Mouse (Mus musculus) ES-E14 (cell line): ENCODE results near the gene Leng9. TPM values are rescaled to one million over a fixed set of nuclear protein-coding genes. Genes with fewer than 3 reads are reported as not detected.

ENCODE experiments used
- DNase-seq: peaks from one replicate; pipeline ENCODE4 v3.0.0-alpha.2; 2013; ENCODE audit warnings: low read depth, low spot score
- H3K27ac ChIP-seq: 2 replicates; pipeline ENCODE4 v1.5.1; 2012; ENCODE audit warnings: low read depth, mild to moderate bottlenecking, low read length, moderate library complexity, mixed read lengths; ENCODE audit not compliant: poor library complexity, insufficient read depth, severe bottlenecking
- H3K36me3 ChIP-seq: 2 replicates; pipeline ENCODE4 v1.6.1; 2012; ENCODE audit warnings: mild to moderate bottlenecking, low read length, moderate library complexity, mixed read lengths; ENCODE audit not compliant: control insufficient read depth, poor library complexity, insufficient read depth, severe bottlenecking
- H3K4me1 ChIP-seq, 2 experiments: fragments of 150-350 bp in 1 of 2; sonication (generic) in 1 of 2; 2 replicates each; pipeline ENCODE4 v1.6.1; 2012; ENCODE audit warnings: low read length in 2 of 2, mild to moderate bottlenecking in 1 of 2, mixed read lengths in 1 of 2; ENCODE audit not compliant: control insufficient read depth in 2 of 2, insufficient read depth in 2 of 2, poor library complexity in 1 of 2
- H3K4me3 ChIP-seq, 2 experiments: fragments of 150-350 bp in 1 of 2; sonication (generic) in 1 of 2; 2 replicates each; pipeline ENCODE4 v1.5.1; 2012; ENCODE audit warnings: low read length in 2 of 2, low read depth in 1 of 2, mild to moderate bottlenecking in 1 of 2, mixed read lengths in 1 of 2; ENCODE audit not compliant: insufficient read depth in 1 of 2, poor library complexity in 1 of 2, severe bottlenecking in 1 of 2
- H3K9ac ChIP-seq: 2 replicates; pipeline ENCODE4 v1.6.1; 2012; ENCODE audit warnings: low read depth, mild to moderate bottlenecking, low read length, mixed read lengths; ENCODE audit not compliant: poor library complexity, insufficient read depth, severe bottlenecking
- H3K9me3 ChIP-seq: fragments of 150-350 bp; sonication (generic); 2 replicates; pipeline ENCODE4 v1.6.1; 2012; ENCODE audit warnings: low read depth, mild to moderate bottlenecking, low read length; ENCODE audit not compliant: control insufficient read depth, insufficient read depth
- CHD2 ChIP-seq: IDR thresholded peaks from 2 replicates; pipeline ENCODE4 v1.6.1; 2014; ENCODE audit warnings: mild to moderate bottlenecking, low read depth, low read length, inconsistent platforms
- HCFC1 ChIP-seq: IDR thresholded peaks from 2 replicates; pipeline ENCODE4 v1.6.1; 2012; ENCODE audit warnings: low read length, inconsistent platforms, borderline replicate concordance; ENCODE audit not compliant: insufficient read depth
- MAFK ChIP-seq: IDR thresholded peaks from 2 replicates; pipeline ENCODE4 v1.6.1; 2014; ENCODE audit warnings: mild to moderate bottlenecking, low read depth, low read length, inconsistent platforms; ENCODE audit not compliant: insufficient read depth
- ZC3H11A ChIP-seq: IDR thresholded peaks from 2 replicates; pipeline ENCODE4 v1.6.1; 2012; ENCODE audit warnings: low read depth, mild to moderate bottlenecking, inconsistent platforms, low read length, borderline replicate concordance
- ZNF384 ChIP-seq: IDR thresholded peaks from 2 replicates; pipeline ENCODE4 v1.6.1; 2012; ENCODE audit warnings: low read depth, low read length, inconsistent platforms
- in situ Hi-C, 2 experiments: fragments of 600-800 bp; cut with MboI; formaldehyde crosslinking; loops; one replicate each; pipeline ENCODE4 v1.15.1; 2025; ENCODE audit warnings: low sequenced_read_pairs in 2 of 2, inconsistent platforms in 1 of 2; ENCODE audit not compliant: unreplicated experiment in 2 of 2
- total RNA-seq: library from RNA; depleted of rRNA; stranded (reverse); fragments of 300-350 nt; gene quantifications from 2 replicates; pipeline ENCODE4 v1.2.3, GENCODE M21; 2012

Gene Leng9
- total RNA-seq, 1 experiment = 1.0 TPM

- in situ Hi-C loops = no loop called here
- no peaks in the 10 kb centered on the region for H3K9me3 ChIP-seq
- no peaks in the 10 kb centered on the region for H3K36me3 ChIP-seq
- no peak overlapping the region for H3K27ac ChIP-seq
- no peak for TF ChIP-seq ZC3H11A
- TF ChIP-seq HCFC1 = no peak
- no peak for TF ChIP-seq MAFK
- no peak for TF ChIP-seq CHD2
- no peak for TF ChIP-seq ZNF384
- DNase-seq = no peak
- H3K4me1 ChIP-seq = peaks cover 9 to 12% of the 10 kb centered on the region in 2 experiments
- H3K4me3 ChIP-seq = no peak overlapping the region
- H3K9ac ChIP-seq = no peak overlapping the region
These were observed 4.2 kb upstream of the Leng9 start for GRCm38 (mm10) chr7:4154356-4154755.

GRCm38 (mm10) chr7:4151241-4151640, 1.1 kb upstream of the Leng9 start:
- Histone ChIP-seq H3K4me3 (peak overlapping the region; percentile 78 to 98; a peak in 3 of 4 replicates), H3K9ac (peak overlapping the region; percentile 33; the same call in 1 of the 2 replicates), H3K4me1 (peaks cover 9 to 24% of the 10 kb centered on the region in 2 experiments), H3K9me3 (no peaks in the 10 kb centered on the region), H3K27ac (no peak overlapping the region), H3K36me3 (peaks cover 15% of the 10 kb centered on the region)
- in situ Hi-C loops = no loop called here
- no peak for DNase-seq
- TF ChIP-seq MAFK (no peak), ZC3H11A (no peak), HCFC1 (no peak), ZNF384 (no peak), CHD2 (no peak)

GRCm38 (mm10) chr7:4150811-4151221, 642 bp upstream of the Leng9 start:
- no peak for TF ChIP-seq CHD2
- TF ChIP-seq MAFK = no peak
- no peak for TF ChIP-seq HCFC1
- no peak for TF ChIP-seq ZC3H11A
- no peak for TF ChIP-seq ZNF384
- Histone ChIP-seq H3K4me3 (peak overlapping the region; percentile 78 to 98), H3K9ac (no peak overlapping the region), H3K36me3 (peaks cover 20% of the 10 kb centered on the region), H3K4me1 (peaks cover 9 to 26% of the 10 kb centered on the region in 2 experiments), H3K27ac (no peak overlapping the region), H3K9me3 (no peaks in the 10 kb centered on the region)
- in situ Hi-C loops = no loop called here
- no peak for DNase-seq

GRCm38 (mm10) chr7:4149209-4150054, 742 bp downstream of the Leng9 start:
- peaks cover 9 to 26% of the 10 kb centered on the region in 2 experiments for H3K4me1 ChIP-seq

More at GRCm38 (mm10) chr7:4149209-4150054, 742 bp downstream of the Leng9 start:
- DNase-seq = no peak
- Histone ChIP-seq H3K9ac (peak overlapping the region; percentile 81), H3K27ac (peak overlapping the region; percentile 91), H3K9me3 (no peaks in the 10 kb centered on the region), H3K4me3 (peak overlapping the region; percentile 78 to 98), H3K36me3 (peaks cover 31% of the 10 kb centered on the region)
- in situ Hi-C loops = loop anchor here in 1 of 2 experiments (25.0 kb wide), 1 partner anchor 288 kb away; the partner anchor contains the start of gene Rdh13
- 0 out of 2 replicates have a peak, but pooled peaks have one; percentile 8 for TF ChIP-seq HCFC1
- TF ChIP-seq ZNF384 = no peak
- TF ChIP-seq CHD2 = no peak
- TF ChIP-seq MAFK = no peak
- no peak for TF ChIP-seq ZC3H11A
